Mouse (Mus musculus): ENCODE results near the gene Stradb.

- no peak for TF ChIP-seq POLR2A (IDR thresholded peaks at IDR 0.05; ENCODE audit: extremely low read depth, insufficient read depth, low read length)
- no peak for TF ChIP-seq CTCF (IDR thresholded peaks at IDR 0.05; ENCODE audit: low read depth, low read length)
Observed at GRCm38 (mm10) chr1:58995313-58995712, 22.0 kb downstream of the Stradb start.
